Mouse (Mus musculus): ENCODE results near the gene Arhgef3. TPM values are rescaled to one million over a fixed set of nuclear protein-coding genes. Genes with fewer than 3 reads are reported as not detected.

Gene Arhgef3
- polyA plus RNA-seq, 1 experiment from 2014 or later = 37.3 TPM

DNA sequence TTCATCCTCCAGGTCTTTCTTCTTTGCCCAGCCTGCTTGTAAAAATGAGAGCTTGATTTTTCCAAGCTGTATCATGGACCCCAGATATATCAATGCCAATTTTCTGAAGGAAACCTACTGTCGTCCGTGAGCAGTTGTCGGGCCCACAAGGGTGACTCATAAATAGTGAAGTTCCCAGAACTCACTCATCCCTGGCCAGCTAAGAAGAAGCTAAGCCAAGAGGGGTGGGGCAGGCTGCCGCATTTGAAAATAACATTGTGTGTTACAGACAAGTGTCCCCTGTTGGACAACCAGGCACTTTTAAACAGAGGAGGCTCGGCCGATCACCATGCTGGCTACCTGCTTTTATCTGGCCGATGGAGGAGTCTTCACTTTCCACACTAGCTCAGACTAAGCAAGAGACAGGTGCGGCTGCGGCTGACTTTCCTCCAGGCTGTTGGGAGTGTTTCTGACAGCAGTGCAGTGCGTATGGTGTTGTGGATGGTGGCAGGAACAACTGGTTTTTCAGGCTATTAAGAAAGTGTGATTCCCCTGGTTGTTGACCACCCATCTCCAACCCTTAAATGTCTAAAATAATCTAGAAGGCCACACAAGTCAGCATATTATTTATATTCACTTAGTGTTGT lies 58.6 kb downstream of the Arhgef3 start:
- peak; percentile 71 for ATAC-seq
- Histone ChIP-seq H3K4me2 (replicated peaks; ENCODE audit: low read depth, low read length) (no peak overlapping the region), H3K4me3 (ENCODE audit: low read depth, low read length) (no peak overlapping the region), H3K9ac (replicated peaks; ENCODE audit: low read depth) (no peak overlapping the region), H3K36me3 (ENCODE audit: insufficient read depth, low read length) (no peaks in the 10 kb centered on the region), H3K4me1 (ENCODE audit: insufficient read depth, low read depth, low read length) (peaks cover 6% of the 10 kb centered on the region; the same call in 1 of the 2 replicates), H3K27me3 (replicated peaks; ENCODE audit: insufficient read depth, low read length) (no peaks in the 10 kb centered on the region), H3K9me3 (ENCODE audit: low read length) (no peaks in the 10 kb centered on the region), H3K27ac (ENCODE audit: low read length) (peak overlapping the region; percentile 64)
- TF ChIP-seq EP300 (IDR thresholded peaks at IDR 0.05) = peak; percentile 61
- TF ChIP-seq CTCF (IDR thresholded peaks at IDR 0.05) = peak; percentile 30
- WGBS = 60% methylated on average over 10 of the region's 10 CpGs
- peak; percentile 89 for DNase-seq (ENCODE audit: low spot score)

DNA sequence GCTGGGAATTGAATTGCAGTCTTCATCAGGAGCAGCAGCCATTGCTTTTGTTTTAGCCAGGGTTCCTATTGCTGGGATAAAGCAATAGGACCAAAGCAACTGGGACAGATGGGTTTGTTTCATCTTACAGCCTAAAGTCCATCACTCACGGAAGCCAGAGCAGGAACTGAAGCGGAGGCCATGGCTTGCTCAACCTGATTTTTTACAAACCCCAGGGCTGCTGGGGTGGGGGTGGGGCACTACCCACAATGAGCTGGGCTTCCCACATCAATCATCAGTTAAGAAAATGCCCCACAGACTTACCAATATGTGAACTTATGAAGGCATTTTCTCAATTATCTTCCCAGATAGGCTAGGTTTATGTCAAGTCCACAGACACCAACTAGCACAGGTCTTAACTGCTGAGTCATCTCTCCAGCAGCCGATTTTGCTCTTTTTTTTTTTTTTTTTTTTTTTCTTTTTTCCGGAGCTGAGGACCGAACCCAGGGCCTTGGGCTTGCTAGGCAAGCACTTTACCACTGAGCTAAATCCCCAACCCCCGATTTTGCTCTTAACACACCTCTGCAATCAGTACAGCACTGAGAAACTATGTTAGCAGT lies 59.6 kb downstream of the Arhgef3 start:
- WGBS = 45% methylated on average over 6 of the region's 6 CpGs
- Histone ChIP-seq H3K4me3 (ENCODE audit: low read depth, low read length) (no peak overlapping the region), H3K9me3 (ENCODE audit: low read length) (no peaks in the 10 kb centered on the region), H3K4me1 (ENCODE audit: insufficient read depth, low read depth, low read length) (peaks cover 10% of the 10 kb centered on the region; the same call in 1 of the 2 replicates), H3K27me3 (replicated peaks; ENCODE audit: insufficient read depth, low read length) (no peaks in the 10 kb centered on the region), H3K27ac (ENCODE audit: low read length) (no peak overlapping the region), H3K9ac (replicated peaks; ENCODE audit: low read depth) (no peak overlapping the region), H3K4me2 (replicated peaks; ENCODE audit: low read depth, low read length) (no peak overlapping the region), H3K36me3 (ENCODE audit: insufficient read depth, low read length) (no peaks in the 10 kb centered on the region)
- DNase-seq (ENCODE audit: low spot score) = no peak
- ATAC-seq = no peak
- TF ChIP-seq CTCF (IDR thresholded peaks at IDR 0.05) (no peak), EP300 (IDR thresholded peaks at IDR 0.05) (no peak)

DNA sequence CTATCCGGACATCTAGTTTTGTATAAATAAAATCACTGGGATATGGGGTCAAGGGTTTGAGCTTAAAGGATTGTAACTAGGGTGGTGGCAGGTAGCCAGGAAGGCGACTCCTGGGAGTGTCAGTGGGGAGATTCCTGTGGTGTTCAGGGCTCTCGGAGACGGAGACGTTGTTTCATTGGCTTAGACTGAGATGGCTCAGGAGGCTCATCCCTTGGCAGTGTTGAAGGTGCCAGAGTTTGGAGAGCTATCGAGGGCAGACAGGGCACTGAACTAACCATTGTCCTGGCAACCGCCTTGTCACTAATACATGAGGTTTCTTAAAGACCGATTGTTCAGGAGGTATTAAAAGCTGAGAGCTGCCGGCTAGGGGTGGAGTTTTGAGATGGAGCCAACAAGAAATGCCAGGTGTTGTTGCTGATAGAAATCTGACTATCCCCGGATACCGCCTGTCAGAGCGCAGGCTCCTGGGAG lies 60.2 kb downstream of the Arhgef3 start:
- Histone ChIP-seq H3K9me3 (ENCODE audit: low read length) (no peaks in the 10 kb centered on the region), H3K4me2 (replicated peaks; ENCODE audit: low read depth, low read length) (no peak overlapping the region), H3K4me1 (ENCODE audit: insufficient read depth, low read depth, low read length) (peaks cover 10% of the 10 kb centered on the region; the same call in 1 of the 2 replicates), H3K27me3 (replicated peaks; ENCODE audit: insufficient read depth, low read length) (no peaks in the 10 kb centered on the region), H3K27ac (ENCODE audit: low read length) (no peak overlapping the region), H3K9ac (replicated peaks; ENCODE audit: low read depth) (no peak overlapping the region), H3K36me3 (ENCODE audit: insufficient read depth, low read length) (no peaks in the 10 kb centered on the region), H3K4me3 (ENCODE audit: low read depth, low read length) (no peak overlapping the region)
- peak; percentile 76 for DNase-seq (ENCODE audit: low spot score)
- ATAC-seq = peak; percentile 13
- TF ChIP-seq EP300 (IDR thresholded peaks at IDR 0.05) (no peak), CTCF (IDR thresholded peaks at IDR 0.05) (no peak)
- WGBS = 25% methylated on average over 12 of the region's 12 CpGs

DNA sequence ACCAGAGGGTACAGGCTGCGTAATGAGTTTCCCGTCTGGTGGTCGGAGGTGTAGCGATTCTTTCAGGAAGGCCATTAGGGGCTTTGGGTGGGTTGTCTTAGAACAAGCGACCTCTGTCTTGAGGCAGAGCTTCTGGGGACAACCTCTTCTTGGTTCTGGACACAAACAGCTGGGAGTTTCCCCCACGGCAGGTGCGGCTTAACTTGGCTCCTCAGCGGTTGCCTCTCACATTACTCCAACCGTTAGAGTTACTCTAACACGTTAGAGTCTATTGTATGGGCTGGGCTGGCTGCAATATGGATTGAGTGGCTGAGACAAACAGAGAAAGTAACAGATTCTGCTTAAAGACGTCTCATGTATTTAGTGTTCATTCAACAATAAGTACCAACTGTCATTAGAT lies 60.6 kb downstream of the Arhgef3 start:
- DNase-seq (ENCODE audit: low spot score) = no peak

DNA sequence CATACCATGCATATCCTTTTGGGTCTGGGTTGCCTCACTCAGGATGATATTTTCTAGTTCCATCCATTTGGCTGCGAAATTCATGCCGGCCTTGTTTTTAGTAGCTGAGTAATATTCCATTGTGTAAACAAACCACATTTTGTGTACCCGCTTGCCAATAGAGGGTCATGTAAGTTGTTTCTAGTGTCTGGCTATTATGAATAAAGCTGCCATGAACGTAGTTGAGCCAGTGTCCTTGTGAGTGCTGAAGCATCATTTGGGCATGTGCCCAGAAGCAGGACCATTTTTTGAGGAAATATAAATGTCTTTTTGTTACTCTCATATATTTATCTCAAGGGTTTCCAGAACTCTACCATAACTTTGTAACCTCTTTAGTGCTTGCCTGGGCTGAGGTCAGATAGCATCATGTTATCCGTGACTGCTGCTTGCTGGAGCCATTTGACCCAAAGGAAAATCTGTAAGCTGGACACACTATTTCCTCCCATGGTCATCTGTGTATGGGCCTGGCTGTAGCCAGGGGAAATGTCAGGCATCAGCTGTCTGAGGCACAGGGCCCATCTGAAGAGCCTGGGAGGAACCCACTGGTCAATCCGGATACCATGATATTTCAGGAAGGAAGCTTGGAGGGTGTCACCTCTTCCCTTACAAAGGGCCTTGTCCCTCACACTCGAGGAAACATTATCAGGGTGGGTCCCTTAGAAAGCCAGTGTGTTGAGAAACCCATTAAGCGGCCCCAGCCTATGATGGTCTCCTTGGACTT lies 63.3 kb downstream of the Arhgef3 start:
- H3K36me3 ChIP-seq (ENCODE audit: insufficient read depth, low read length) = no peaks in the 10 kb centered on the region
- H3K9ac ChIP-seq (replicated peaks; ENCODE audit: low read depth) = no peak overlapping the region
- peak; percentile 80 for DNase-seq (ENCODE audit: low spot score)
- peak; percentile 70 for ATAC-seq
- peak; percentile 92 for TF ChIP-seq EP300 (IDR thresholded peaks at IDR 0.05)
- no peak for TF ChIP-seq CTCF (IDR thresholded peaks at IDR 0.05)
- H3K4me2 ChIP-seq (replicated peaks; ENCODE audit: low read depth, low read length) = no peak overlapping the region
- H3K9me3 ChIP-seq (ENCODE audit: low read length) = no peaks in the 10 kb centered on the region
- peak overlapping the region; percentile 85 for H3K27ac ChIP-seq (ENCODE audit: low read length)
- H3K4me1 ChIP-seq (ENCODE audit: insufficient read depth, low read depth, low read length) = peaks cover 15% of the 10 kb centered on the region; the same call in 1 of the 2 replicates
- WGBS = 62% methylated on average over 8 of the region's 8 CpGs
- no peaks in the 10 kb centered on the region for H3K27me3 ChIP-seq (replicated peaks; ENCODE audit: insufficient read depth, low read length)
- H3K4me3 ChIP-seq (ENCODE audit: low read depth, low read length) = no peak overlapping the region

More for the DNA sequence above, 60.6 kb downstream of the Arhgef3 start:
- Histone ChIP-seq H3K9me3 (ENCODE audit: low read length) (no peaks in the 10 kb centered on the region), H3K9ac (replicated peaks; ENCODE audit: low read depth) (no peak overlapping the region), H3K4me3 (ENCODE audit: low read depth, low read length) (no peak overlapping the region), H3K27ac (ENCODE audit: low read length) (no peak overlapping the region), H3K4me2 (replicated peaks; ENCODE audit: low read depth, low read length) (no peak overlapping the region), H3K27me3 (replicated peaks; ENCODE audit: insufficient read depth, low read length) (no peaks in the 10 kb centered on the region), H3K4me1 (ENCODE audit: insufficient read depth, low read depth, low read length) (peaks cover 10% of the 10 kb centered on the region; the same call in 1 of the 2 replicates), H3K36me3 (ENCODE audit: insufficient read depth, low read length) (no peaks in the 10 kb centered on the region)
- WGBS = 60% methylated on average over 11 of the region's 11 CpGs
- TF ChIP-seq CTCF (IDR thresholded peaks at IDR 0.05) = no peak
- TF ChIP-seq EP300 (IDR thresholded peaks at IDR 0.05) = no peak
- no peak for ATAC-seq

DNA sequence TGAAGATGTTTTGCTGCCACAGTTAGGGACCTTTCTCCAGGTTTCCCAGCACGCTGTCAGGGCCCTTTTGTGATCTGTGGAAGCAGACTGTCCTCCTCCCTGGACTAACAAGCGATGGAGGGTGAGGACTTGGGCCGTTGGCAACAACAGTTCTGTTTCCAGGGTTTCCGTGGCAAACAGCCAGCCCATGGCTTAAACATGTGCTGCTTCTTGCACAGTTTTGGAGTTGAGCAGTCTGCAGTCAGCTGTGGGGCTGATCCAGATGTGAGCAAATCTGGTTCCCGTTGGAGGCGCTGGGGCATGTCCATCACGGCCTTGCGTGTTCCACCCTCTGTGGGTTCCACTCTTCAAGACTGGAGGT lies 63.8 kb downstream of the Arhgef3 start:
- H3K4me1 ChIP-seq (ENCODE audit: insufficient read depth, low read depth, low read length) = peaks cover 17% of the 10 kb centered on the region; the same call in 1 of the 2 replicates
- DNase-seq (ENCODE audit: low spot score) = peak; percentile 92
- H3K9ac ChIP-seq (replicated peaks; ENCODE audit: low read depth) = no peak overlapping the region
- TF ChIP-seq EP300 (IDR thresholded peaks at IDR 0.05) = no peak; the same call in 1 of the 2 replicates
- no peak for TF ChIP-seq CTCF (IDR thresholded peaks at IDR 0.05)
- no peaks in the 10 kb centered on the region for H3K9me3 ChIP-seq (ENCODE audit: low read length)
- H3K27me3 ChIP-seq (replicated peaks; ENCODE audit: insufficient read depth, low read length) = no peaks in the 10 kb centered on the region
- H3K36me3 ChIP-seq (ENCODE audit: insufficient read depth, low read length) = no peaks in the 10 kb centered on the region
- WGBS = 35% methylated on average over 8 of the region's 8 CpGs
- peak; percentile 77 for ATAC-seq
- H3K4me3 ChIP-seq (ENCODE audit: low read depth, low read length) = no peak overlapping the region
- H3K27ac ChIP-seq (ENCODE audit: low read length) = peak overlapping the region; percentile 85
- H3K4me2 ChIP-seq (replicated peaks; ENCODE audit: low read depth, low read length) = no peak overlapping the region

Measured in lung, postnatal 0 days (tissue).